Mouse (Mus musculus) frontal cortex, adult (tissue): ENCODE results near the gene AA467197.

Source experiments
- ATAC-seq: cut with Nextera tagmentation; 2 replicates; pipeline ENCODE4 v1.9.2; 2017; ENCODE audit warnings: mild to moderate bottlenecking, moderate library complexity, mixed read lengths; ENCODE audit not compliant: low TSS enrichment

Gene AA467197

DNA sequence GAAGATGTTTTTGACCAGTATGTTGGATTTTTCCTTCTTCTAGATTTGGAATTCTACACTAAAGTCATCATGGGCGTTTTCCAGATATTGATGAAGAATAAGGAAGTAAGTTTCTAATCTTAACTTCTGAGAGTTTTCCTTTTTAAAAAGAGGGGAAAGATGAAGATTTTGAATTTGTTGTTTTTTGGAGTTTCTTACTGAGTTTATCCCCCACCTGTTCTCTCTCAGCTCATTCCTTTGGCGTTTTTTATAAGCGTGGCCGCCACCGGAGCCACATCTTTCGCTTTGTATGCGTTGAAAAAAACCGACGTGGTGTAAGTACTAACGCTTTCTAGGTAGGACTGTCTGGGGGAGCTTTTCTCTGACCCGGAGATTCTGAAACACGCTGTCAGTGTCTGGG, 1.2 kb downstream of the AA467197 start:
- ATAC-seq, result no peak

DNA sequence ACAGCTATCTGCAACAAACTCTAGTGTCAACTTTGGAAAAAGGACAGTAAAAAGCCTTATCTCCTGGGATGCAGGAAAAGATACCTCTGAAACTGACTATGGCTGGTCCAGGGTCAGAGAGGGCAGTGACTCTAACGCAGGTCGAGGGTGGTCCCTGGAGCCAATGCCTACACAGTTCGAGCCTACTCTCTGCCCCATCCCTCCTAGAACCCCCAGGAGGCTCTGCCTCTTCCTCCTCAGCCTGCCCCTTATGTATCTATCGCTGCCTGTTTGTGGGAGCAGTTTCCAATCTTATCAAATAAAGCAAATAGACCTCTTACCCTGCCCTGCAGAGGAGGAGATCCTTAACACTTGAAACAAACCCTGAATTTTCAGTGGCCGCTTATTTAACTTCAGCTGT, 1.9 kb downstream of the AA467197 start:
- ATAC-seq, result no peak

DNA sequence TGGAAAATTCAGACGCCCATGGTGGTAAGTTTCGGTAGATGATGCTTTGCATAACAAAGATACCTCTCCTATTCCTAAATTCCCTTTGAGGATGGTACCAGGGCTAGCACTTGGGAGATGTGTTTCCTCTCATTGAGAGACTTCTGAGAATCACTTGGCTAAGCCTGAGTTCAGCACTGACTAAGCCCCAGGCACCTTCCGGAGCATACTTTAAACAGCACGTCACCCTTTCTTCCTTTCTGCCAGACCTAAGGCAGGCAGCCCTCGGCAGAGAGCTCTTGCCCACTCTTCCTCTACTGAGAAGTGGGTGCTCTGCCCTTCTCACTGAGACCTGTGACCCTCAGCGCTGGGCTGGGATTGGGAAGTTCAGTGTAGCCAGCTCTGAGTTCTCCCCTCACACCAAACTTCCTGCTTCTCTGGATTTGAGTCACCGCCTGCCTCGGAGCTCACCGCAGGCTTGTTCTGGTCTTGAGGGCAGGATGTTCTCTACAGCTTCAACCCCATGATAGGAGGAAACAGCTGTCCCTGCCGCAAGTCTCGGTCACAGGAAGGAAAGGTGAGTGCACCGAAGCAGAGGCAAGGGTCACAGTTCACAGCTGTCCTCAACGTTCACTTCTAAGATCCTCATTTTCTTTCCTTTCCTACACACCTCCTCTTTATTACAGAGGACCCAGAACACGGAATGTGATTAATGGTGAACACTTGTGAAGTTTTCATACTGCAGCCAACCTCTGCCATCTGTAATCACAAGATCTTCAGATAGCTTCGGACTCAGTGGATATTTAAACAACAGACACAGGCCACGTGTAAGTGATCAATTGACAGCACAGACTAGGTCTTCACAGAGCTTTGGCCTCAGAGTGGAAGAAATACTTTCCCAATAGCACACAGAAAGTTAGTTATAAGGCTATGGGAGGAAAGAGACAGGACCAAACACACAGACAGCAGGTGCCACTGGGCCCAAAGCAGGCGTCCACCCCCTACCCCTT, 15.6 kb downstream of the AA467197 start:
- no peak for ATAC-seq

DNA sequence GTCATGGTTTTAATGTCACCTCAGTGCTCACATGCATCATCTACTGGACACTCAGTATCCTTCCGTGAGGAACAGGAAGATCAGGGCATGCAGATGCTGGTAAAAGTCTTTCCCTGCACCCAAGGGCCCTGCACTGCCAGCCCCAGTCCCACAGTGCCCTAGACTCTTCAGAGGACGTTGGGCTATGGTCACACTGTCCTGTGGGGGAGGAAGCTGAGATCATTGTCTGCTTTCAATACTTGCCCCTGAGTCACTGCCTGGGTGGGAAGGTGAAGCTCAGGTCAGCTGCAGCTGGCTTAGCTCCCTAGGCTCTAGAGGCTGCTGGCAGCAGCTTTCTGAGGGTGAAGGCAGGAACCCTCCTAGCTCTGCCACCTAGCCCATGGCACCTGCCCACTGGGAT, 19.3 kb downstream of the AA467197 start:
- no peak for ATAC-seq

DNA sequence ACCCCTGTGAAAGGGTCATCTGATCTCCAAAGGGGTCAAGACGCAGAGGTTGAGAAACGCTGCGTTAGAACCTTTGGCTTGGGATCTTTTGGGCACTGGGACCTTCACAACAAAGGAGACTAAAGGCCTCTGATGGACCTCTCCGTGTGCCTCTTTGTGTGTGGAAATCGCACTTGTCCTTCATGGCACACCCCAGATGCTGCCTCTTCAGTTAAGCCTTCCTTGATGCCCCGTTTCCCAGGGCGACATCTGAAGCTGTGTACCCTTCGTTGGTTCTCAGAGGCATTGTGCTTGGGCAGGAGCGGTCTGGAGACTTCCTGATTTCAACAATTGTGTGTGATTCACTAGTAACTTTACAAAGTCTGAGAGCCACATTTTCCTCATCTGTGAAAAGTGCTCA, 20.0 kb downstream of the AA467197 start:
- ATAC-seq, result no peak

DNA sequence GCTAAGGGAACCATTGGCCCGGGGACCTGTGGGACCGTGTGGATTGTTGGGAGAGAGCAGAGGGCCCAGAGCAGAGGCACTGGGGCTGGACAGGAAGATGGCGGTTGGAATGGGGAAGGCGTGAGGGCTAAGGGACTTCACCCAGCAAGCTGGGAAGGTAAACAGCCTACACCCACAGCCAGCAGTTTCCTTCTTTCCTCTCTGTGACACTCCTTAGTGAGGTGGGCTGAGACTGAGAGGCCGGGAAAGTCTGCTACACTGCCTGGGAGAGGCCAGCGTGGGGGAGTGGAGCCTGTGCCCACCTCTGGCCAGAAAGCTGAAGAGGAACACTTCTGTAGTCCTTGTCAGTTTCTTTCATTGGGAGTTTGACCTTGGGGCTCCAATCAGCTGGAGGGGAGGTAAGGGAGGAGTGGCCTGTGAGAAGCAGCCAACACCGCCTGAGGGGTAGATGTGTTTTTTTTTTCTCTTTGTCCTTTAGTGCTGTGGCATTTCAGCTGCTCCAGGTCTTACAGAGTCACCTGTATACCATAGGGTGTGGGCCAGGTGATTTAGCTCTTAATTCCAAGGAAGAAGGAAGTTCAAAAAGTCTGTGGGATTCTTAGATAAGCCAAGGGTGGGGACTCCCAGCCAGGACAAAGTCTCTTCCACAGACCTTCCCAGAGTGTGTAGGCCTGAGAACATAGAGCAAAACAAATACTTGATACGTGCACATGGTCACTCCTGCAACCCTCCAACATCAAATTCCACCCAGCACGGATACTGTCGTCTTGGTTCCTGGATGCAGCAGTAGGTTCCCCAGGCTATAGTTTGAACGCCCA, 21.1 kb downstream of the AA467197 start:
- ATAC-seq, result no peak

DNA sequence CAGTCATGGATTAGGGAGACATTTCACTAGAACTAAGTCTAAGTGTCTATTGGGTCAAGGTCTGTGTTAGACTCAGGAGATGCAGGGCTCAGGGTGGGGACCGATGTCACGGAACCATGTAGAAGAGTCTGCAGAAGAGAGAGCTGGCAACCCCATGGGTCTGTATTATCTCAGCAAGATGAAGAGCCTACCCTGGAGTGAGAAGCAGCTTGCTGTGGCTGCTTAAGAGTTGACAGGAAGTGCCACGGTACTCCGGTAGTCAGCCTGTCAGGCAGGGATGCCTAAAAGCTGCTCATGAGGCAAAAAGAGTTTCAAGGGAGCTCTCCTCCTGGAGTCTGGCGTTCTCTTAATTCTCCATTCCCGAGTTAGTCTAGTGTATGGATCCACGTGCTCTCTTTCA, 23.0 kb downstream of the AA467197 start:
- no peak for ATAC-seq

DNA sequence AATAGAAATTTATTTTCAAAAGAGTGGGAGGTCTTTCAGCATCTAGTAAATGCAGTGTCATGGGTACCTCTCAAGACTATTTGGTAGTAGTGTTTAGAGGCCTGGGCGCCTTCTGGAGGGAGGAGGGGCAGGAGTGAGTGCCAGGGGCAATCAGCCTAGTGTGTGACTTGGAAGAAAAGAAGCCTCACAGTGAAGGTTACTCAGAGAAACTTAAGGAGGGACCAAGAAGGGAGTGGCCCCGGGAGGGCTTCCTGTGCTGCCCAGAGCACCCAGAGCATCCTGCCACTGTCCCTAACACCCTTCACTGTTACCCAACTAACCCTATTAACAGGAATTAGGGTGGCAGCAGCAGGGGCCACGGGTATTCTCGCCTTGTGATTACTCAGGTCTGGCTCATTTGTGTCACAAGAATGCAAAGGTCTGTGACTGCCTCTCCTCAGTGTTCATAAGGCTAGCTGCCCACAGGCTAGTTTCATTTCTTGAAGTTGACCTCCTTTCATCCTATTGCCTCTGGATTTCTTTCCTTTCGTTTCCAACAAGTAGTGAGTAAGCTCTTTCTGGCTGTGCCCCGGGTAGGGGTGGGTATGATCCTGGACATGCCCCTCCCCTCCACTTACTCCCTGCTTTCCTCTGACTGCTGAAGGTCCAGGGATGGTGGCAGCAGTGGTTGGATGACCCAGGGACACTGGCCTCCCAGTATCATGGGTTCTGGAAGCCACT, 28.6 kb downstream of the AA467197 start:
- ATAC-seq, result no peak

DNA sequence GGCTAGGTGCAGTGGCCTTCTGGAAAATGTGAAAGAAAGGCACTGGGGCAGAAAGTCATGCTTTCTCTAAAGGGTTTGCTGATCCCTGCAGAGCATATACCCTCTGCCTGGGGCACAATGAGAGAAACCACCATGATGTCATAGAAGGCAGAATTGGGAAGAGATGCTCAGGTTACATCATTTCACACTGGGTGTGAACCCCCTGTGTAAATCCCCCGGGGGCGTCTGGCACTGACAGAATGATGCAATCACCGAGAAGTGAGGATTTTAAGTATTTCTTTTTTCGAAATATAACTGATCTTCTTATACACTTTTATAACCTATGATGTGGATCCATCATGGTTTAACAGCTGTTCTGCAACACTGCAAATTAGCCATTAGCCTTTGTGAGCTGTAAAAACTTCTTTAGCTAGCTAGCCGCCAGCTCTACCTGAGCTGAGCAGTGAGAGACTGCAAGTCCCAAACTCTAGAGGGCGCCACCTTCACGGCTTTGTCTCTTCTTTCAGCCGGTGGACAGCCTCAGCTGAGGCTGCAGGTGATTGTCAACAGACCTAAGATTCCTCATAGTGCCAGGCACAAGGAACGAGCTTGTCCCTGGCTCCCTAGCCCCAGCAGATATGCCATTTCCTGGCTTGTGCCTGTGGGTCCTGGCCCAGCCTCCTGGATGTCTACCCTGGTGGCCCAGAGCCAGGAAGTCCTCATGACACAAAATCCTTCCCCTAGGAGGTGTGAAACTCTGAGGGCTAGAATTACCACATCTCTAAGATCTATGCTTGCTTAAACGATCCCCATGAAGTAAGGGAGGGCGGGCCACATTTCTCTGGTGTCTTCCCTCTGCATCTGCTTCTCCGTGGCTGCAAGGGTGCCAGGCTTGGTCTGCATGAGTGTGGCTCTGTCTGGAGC, 29.4 kb downstream of the AA467197 start:
- peak; percentile 96 for ATAC-seq

DNA sequence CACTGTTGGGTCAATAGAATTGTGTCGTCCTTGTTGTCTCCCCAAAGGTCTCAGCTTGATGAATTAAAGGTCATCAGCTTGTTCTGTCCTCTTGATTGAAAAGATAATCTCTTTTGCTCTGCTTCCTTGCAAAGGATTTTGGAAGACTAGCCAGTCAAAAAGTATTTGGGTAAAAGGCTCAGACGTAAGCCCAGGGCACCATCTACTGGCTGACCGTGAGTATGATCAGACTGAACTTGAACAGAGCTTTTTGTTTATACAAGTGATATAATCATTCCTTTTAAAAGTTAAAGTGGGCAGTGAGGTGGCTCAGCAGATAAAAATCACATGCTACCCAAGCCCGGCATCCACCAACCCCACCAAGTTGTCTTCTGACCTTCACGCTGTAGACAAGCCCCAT, 31.1 kb downstream of the AA467197 start:
- peak; percentile 80 for ATAC-seq

DNA sequence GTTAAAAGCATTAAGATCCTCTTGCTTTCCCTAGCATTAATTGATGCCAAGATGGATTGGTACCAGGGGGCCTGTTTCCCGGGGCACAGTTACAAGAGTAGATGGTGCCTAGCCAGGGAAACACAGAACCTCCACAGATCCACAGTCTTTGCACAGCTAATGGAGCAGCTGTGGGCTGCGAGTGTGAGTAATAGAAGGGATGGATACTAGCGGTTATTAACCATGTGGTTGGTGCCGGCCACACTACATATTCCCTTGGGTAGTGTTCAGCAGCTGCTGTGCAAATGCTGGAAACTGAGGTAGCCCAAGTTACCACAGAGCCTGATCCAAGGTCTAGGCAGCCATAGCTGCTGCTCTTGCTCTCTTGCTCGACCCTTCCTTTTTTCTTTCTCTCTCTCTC, 34.9 kb downstream of the AA467197 start:
- no peak for ATAC-seq

DNA sequence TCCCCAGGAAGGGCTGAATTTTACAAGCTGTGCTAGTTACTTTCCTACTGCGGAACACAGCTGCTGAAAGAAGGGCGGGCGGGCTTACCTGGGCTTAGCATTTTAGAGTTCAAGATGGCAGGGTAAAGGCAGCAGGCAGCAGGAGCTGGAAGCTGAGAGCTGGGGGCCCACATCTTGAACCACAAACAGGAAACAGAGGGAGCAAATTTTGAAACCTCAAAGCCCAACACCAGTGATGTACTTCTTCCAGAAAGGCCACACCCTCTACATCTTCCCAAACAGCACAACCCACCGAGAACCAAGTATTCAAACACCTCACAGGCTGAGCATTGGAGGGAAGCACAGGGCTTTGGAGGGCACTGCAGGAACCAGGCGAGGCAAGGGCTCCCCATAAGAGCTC, 36.1 kb downstream of the AA467197 start:
- no peak for ATAC-seq

DNA sequence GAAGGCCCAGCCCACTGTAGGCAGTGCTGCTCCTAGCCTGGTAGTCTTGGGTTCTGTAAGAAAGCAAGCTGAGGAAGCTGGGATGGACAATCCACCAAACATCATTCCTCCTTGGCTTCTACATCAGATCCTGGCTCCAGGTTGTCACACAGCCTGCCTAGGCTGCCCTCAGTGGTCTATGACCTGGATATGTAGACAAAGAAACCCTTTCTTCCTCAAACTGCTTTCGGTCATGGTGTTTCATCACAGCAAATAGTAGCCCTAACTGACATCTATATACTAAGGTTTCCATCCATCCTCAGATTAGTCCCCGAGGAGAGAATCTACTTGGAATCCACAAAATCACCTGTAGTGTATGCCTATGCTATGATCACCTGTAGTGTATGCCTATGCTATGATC, 38.3 kb downstream of the AA467197 start:
- ATAC-seq, result no peak

DNA sequence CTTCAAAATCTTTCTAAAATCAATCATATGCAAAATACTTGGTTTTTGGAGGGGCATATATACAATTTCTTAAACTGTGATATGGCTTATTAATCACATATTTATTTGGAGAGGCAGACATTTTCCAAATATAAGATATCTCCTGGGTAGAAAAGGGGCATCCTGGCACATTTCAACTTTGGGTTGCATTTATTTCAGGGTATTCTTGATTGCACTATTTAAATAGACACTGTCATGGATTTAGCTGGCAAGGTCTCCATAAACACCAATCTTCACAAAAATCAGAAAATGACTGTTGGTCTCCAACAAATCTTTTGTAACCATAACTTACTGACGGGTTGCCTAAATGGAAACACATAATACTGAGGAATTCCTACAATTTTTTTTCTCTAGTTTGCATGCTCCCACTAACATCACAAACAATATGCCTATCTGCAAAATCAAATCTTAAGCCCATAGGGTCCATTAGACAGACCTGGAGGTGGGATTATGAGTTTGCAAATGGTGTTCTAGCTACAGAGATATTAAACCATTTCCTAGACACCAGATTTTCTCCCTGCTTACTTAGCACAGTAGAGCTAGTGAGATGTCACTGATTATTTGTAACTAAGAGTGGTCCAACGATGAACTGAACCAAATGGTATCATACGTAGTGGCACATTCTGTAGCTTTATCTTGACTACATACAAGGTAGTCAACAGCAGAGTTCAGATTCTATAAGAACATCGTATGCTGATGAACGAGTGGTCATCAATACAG, 44.8 kb downstream of the AA467197 start:
- ATAC-seq, result no peak

DNA sequence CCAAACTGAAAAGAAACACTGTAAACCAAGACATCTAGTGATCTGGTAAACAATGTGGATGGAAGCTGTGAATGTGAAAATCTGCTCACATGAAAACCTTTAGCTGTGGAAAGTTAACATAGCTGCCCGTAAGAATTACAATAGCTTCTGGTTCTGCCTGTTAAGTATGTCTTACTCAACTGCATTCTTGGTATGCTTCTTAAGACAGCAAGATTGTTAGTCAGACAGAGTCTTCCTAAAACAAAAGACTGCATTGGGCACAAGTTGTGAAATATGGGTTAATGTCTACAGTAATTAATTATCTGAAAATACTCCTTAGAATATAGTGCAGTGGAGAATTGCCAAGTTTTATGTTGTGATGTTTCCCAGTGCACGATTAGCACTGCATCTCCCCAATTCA, 45.7 kb downstream of the AA467197 start:
- no peak for ATAC-seq

DNA sequence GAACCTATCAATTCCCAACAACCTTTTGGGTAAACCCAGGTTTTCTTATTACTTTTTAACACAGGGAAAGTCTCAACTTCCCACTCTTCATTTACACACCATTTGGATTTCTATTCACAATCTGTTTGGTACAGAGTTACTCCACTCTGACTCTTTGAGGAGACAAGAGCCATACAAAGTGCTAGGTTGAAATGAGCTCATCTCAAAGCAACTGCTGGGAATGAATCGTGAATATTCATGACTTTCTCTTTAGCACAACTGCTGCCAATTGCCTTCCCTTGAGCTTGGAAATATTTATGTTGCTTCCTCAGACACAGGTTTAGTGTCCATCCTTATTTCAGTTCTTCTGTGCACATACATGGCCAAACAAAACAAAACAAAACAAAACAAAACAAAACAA, 46.9 kb downstream of the AA467197 start:
- ATAC-seq, result peak; percentile 94

DNA sequence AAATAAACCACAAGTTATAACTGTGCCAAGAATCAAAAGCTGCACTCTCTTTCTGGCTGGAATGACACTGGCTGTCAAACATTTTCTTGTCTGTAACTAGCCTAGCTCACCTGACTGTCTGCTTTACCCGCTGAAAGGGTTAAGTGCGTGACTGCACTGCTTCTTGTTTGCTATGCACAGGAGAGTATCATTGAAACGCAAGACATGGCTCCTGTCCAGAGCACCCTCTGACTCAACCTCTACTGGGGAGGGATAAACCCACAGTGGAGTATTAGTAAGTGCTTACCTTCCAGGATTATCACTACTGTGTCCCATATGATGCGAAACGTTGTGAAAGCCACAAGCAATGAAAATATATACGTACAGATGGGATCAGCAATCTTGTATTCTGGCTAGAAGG, 49.9 kb downstream of the AA467197 start:
- no peak for ATAC-seq
